Mouse (Mus musculus): ENCODE measurements around the gene Bhlhe40. TPM values are rescaled to one million over a fixed set of nuclear protein-coding genes. Genes with fewer than 3 reads are reported as not detected.
A peak's percentile ranks its signal among the peaks of the same experiment; 100 is the strongest.

Gene Bhlhe40
- polyA plus RNA-seq, 1 experiment = 6.9 TPM

DNA sequence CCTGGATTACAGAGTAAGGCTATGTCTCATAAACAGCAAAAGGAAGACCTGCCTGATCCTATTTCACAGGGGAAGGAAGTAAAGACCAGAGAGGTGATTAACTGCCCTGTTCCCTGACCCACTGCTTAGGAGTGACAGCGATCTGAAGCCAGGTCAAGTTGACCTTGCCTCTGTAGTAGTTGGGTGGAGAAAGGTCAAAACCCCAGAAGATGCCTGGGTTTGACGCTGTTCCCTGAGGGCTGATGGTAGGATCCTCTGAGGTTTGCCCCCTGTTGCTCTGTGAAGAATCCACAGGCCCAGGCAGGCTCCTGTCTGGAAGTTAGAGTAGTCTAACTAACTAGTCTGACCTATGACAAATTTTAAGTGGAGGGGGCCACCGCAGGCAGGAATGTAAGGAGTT lies 26.5 kb downstream of the Bhlhe40 start:
- TF ChIP-seq POLR2A (IDR thresholded peaks at IDR 0.05; ENCODE audit: borderline replicate concordance, control insufficient read depth, low read depth, low read length) = no peak
- TF ChIP-seq CTCF (IDR thresholded peaks at IDR 0.05; ENCODE audit: control insufficient read depth, insufficient read depth, low read length) = no peak
- H3K27ac ChIP-seq (ENCODE audit: control insufficient read depth, insufficient read depth, low read depth, low read length, poor library complexity) = no peak overlapping the region
- H3K4me3 ChIP-seq (replicated peaks; ENCODE audit: control insufficient read depth, low read depth, low read length) = no peak overlapping the region
- 54% methylated on average over 3 of the region's 3 CpGs for WGBS
- H3K4me1 ChIP-seq (ENCODE audit: control insufficient read depth, insufficient read depth, low read length) = no peaks in the 10 kb centered on the region; the same call in 1 of the 2 replicates

DNA sequence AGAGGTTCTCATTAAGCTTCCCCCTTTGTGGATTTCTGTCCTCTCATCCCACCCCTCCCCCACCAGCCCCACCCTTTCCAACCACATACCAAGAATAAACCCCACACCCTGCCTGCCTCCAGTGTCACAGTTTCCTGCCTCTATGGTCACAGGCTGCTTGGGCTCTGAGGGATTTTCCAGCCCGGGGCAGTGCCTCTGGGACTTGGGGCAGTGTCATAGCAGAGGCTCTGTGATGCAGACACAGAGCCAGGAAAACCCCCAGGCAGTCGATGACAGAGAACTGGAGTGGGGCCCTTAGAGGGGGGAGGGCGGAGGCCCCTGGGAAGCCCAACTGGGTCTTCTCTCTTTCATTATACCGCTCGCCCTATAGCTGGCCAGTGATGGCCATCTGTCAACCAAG lies 27.9 kb downstream of the Bhlhe40 start:
- TF ChIP-seq CTCF (IDR thresholded peaks at IDR 0.05; ENCODE audit: control insufficient read depth, insufficient read depth, low read length) (no peak), POLR2A (IDR thresholded peaks at IDR 0.05; ENCODE audit: borderline replicate concordance, control insufficient read depth, low read depth, low read length) (no peak)
- no peak overlapping the region for H3K4me3 ChIP-seq (replicated peaks; ENCODE audit: control insufficient read depth, low read depth, low read length)
- H3K4me1 ChIP-seq (ENCODE audit: control insufficient read depth, insufficient read depth, low read length) = no peaks in the 10 kb centered on the region; the same call in 1 of the 2 replicates
- no peak overlapping the region for H3K27ac ChIP-seq (ENCODE audit: control insufficient read depth, insufficient read depth, low read depth, low read length, poor library complexity)
- WGBS = 51% methylated on average over 5 of the region's 5 CpGs

DNA sequence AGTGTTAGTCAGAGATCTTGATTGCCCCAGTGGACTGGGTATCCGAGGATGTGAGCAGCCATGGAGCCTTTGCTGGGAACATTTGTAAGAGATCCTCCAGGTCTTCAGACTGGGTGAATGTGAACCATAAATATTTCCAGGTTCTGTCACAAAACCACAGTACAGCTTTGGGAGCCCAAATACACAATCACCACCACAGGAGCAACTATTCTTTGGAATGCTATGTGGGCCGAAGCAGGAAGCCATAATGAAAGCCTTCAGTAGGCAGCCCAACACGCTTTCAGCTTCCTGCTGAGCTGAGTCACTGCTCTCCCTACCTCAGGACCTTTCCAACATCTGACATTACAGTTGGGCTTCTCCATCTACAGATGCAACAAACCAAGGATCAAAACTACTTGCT lies 32.6 kb downstream of the Bhlhe40 start:
- Histone ChIP-seq H3K27ac (ENCODE audit: control insufficient read depth, insufficient read depth, low read depth, low read length, poor library complexity) (no peak overlapping the region), H3K4me3 (replicated peaks; ENCODE audit: control insufficient read depth, low read depth, low read length) (no peak overlapping the region), H3K4me1 (ENCODE audit: control insufficient read depth, insufficient read depth, low read length) (peaks cover 8% of the 10 kb centered on the region)
- 56% methylated on average over 3 of the region's 3 CpGs for WGBS
- no peak for TF ChIP-seq POLR2A (IDR thresholded peaks at IDR 0.05; ENCODE audit: borderline replicate concordance, control insufficient read depth, low read depth, low read length)

DNA sequence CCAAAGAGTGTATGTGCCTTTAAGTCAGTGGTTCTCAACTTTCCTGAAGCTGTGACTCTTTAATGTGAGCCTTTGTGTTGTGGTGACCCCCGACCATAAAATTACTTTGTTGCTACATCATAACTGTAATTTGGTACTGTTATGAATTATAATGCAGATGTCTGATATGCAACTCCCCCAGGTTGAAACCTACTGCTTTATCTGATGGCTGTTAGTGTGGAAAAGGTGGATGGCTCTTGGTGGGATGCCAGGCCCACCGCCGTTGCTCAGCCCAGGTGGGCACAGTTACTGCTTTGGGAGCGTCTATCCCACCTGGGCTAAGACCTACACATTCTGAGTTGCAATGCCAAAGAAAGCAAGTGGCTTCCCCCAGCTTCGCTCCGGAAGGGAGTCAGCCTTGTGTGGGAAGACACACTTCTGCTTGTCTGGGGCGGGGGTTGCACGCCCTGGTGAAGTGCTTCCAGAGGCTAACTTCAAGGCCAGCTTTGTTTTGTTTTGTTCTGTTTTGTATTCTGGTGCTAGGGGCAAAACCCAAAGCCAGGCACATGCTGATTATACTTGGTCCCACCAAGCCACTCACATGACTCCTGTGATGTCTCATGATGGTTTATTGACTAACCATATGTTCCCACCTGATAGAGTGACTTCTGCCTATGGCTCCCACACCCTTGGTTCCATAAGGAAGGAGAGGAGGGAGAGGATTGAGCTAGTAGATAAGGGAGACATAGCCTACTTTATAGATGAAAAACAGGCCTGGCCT lies 34.7 kb downstream of the Bhlhe40 start:
- H3K4me1 ChIP-seq (ENCODE audit: control insufficient read depth, insufficient read depth, low read length) = peaks cover 8% of the 10 kb centered on the region
- H3K4me3 ChIP-seq (replicated peaks; ENCODE audit: control insufficient read depth, low read depth, low read length) = no peak overlapping the region
- 38% methylated on average over 8 of the region's 8 CpGs for WGBS
- no peak for TF ChIP-seq POLR2A (IDR thresholded peaks at IDR 0.05; ENCODE audit: borderline replicate concordance, control insufficient read depth, low read depth, low read length)
- peak overlapping the region; percentile 66 for H3K27ac ChIP-seq (ENCODE audit: control insufficient read depth, insufficient read depth, low read depth, low read length, poor library complexity)

DNA sequence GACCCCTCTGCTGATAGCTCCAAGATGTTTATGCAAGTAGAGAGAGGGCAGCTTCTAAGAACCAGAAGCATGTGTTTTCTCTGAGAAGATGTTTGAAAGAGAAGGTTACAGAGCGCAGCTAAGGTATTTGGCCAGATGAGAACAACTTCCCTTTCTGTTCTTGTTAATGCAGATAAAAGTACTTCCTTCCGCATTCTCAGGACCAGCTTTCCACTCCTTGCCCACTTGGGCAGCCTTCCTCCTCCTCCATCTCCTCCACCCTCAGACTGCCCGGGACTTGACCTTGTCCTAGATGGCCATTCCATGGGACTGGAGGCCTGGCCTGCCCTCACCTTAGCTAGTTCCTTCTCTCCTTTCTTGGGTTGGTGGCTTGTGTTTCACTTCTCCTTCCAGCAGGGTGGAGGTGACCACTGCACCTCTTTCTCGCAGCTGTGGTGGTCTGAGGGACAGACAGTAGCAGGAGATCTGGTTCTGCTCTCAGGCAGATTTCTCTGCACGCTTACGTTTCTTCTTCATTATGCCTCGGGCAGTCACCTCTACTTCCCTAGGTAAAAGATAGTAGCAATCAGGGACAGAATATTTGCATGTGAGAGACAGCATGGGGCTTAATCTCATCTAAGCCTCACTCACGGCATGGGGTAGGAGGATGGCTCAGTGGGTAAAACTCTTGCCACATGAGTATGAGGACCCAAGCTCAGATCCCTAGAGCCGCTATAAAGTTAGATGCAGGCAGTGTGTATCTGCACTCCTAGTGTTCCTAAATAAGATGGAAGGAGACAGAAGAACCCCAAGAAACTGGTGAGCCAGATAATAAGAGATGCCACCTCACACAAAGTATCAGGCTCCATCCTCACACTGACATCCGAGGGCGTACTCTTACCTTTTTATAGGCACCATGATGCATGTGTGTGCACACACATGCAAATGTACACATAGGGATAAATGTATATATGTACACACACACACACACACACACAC lies 35.7 kb downstream of the Bhlhe40 start:
- Histone ChIP-seq H3K27ac (ENCODE audit: control insufficient read depth, insufficient read depth, low read depth, low read length, poor library complexity) (peak overlapping the region; percentile 66), H3K4me3 (replicated peaks; ENCODE audit: control insufficient read depth, low read depth, low read length) (no peak overlapping the region), H3K4me1 (ENCODE audit: control insufficient read depth, insufficient read depth, low read length) (peaks cover 8% of the 10 kb centered on the region)
- WGBS = 26% methylated on average over 11 of the region's 11 CpGs
- no peak for TF ChIP-seq CTCF (IDR thresholded peaks at IDR 0.05; ENCODE audit: control insufficient read depth, insufficient read depth, low read length)
- TF ChIP-seq POLR2A (IDR thresholded peaks at IDR 0.05; ENCODE audit: borderline replicate concordance, control insufficient read depth, low read depth, low read length) = no peak

DNA sequence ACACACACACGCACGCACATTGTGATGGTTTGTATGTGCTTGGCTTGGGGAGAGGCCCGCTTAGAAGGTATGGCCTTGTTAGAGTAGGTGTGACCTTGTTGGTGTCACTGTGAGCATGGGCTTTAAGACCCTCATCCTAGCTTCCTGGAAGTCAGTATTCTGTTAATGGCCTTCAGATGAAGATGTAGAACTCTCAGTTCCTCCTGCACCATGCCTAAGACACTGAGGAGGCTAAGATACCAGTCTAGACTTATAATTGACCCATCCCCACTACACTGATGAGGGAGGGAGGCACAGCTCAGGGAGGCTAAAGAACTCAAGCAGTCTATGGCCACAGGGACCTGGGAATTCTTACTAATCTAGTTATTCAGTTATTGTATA lies 36.4 kb downstream of the Bhlhe40 start:
- WGBS = 78% methylated on average over 3 of the region's 3 CpGs

GRCm38 (mm10) chr6:108697345-108697744 lies 36.9 kb downstream of the Bhlhe40 start:
- no peak overlapping the region for H3K27ac ChIP-seq (ENCODE audit: control insufficient read depth, insufficient read depth, low read depth, low read length, poor library complexity)
- WGBS = 82% methylated on average over 10 of the region's 10 CpGs
- no peak overlapping the region for H3K4me3 ChIP-seq (replicated peaks; ENCODE audit: control insufficient read depth, low read depth, low read length)
- TF ChIP-seq CTCF (IDR thresholded peaks at IDR 0.05; ENCODE audit: control insufficient read depth, insufficient read depth, low read length) = no peak
- TF ChIP-seq POLR2A (IDR thresholded peaks at IDR 0.05; ENCODE audit: borderline replicate concordance, control insufficient read depth, low read depth, low read length) = no peak
- H3K4me1 ChIP-seq (ENCODE audit: control insufficient read depth, insufficient read depth, low read length) = peaks cover 8% of the 10 kb centered on the region

More for the DNA sequence above, 36.4 kb downstream of the Bhlhe40 start:
- Histone ChIP-seq H3K4me3 (replicated peaks; ENCODE audit: control insufficient read depth, low read depth, low read length) (no peak overlapping the region), H3K27ac (ENCODE audit: control insufficient read depth, insufficient read depth, low read depth, low read length, poor library complexity) (no peak overlapping the region; the same call in 1 of the 2 replicates), H3K4me1 (ENCODE audit: control insufficient read depth, insufficient read depth, low read length) (peaks cover 8% of the 10 kb centered on the region)
- TF ChIP-seq CTCF (IDR thresholded peaks at IDR 0.05; ENCODE audit: control insufficient read depth, insufficient read depth, low read length) = no peak
- TF ChIP-seq POLR2A (IDR thresholded peaks at IDR 0.05; ENCODE audit: borderline replicate concordance, control insufficient read depth, low read depth, low read length) = no peak

DNA sequence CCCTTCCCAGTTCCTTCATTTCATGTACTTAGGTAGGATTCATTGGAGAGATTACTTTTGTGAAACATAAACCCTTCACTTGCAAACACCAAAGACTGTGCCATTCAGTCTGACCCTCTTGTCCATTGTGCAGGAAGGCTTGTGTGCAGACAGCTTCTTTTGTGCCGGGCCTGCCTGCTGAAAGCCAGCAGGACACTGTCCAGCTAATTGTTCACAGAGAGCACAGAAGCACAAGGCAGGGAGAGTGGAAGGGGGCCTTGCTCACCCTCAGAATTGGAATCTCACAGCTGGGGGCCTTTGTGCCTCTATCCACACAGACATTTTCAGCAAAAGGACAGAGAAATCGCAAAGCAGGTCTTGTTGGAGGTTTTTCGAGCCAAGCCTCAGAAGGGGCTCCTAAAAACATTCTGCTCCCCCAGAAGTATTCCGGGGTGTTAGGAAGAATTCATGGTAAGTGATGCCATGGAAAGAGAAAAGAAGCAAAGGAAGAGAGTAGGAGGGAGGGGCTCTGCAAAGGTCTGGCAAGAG lies 38.0 kb downstream of the Bhlhe40 start:
- Histone ChIP-seq H3K4me1 (ENCODE audit: control insufficient read depth, insufficient read depth, low read length) (peaks cover 8% of the 10 kb centered on the region), H3K27ac (ENCODE audit: control insufficient read depth, insufficient read depth, low read depth, low read length, poor library complexity) (no peak overlapping the region), H3K4me3 (replicated peaks; ENCODE audit: control insufficient read depth, low read depth, low read length) (no peak overlapping the region)
- no peak for TF ChIP-seq CTCF (IDR thresholded peaks at IDR 0.05; ENCODE audit: control insufficient read depth, insufficient read depth, low read length)
- WGBS = 88% methylated on average over 4 of the region's 4 CpGs
